Mouse (Mus musculus) ovary, postnatal 10 days (tissue): Measurements from ENCODE around the gene Skint6.
"Not testable (repeated sequence)": the region's sequence is repeated elsewhere in the genome, so short reads cannot be mapped to it uniquely, and the experiment has no call there.

ENCODE experiments used
- DNase-seq: peaks from one replicate; pipeline ENCODE4 v3.0.0; 2022; ENCODE audit warnings: low spot score

Skint6 gene

GRCm38 (mm10) chr4:113286873-113287272 lies at the start of gene Skint6:
TSS of gene Skint6 (minus strand) at chr4:113286973.
- DNase-seq: no peak

- no peak for DNase-seq
Observed at GRCm38 (mm10) chr4:113320911-113321310, 34.1 kb upstream of the Skint6 start.

GRCm38 (mm10) chr4:113301773-113302473 lies 15.2 kb upstream of the Skint6 start:
- DNase-seq: no peak

- DNase-seq: no peak
Observed at GRCm38 (mm10) chr4:113263363-113264060, 23.3 kb downstream of the Skint6 start.

GRCm38 (mm10) chr4:113245808-113246207 lies 41.0 kb downstream of the Skint6 start:
- DNase-seq: no peak

GRCm38 (mm10) chr4:113067621-113068020 lies 219.2 kb downstream of the Skint6 start:
- DNase-seq: no peak

GRCm38 (mm10) chr4:112979160-112979559 lies 307.6 kb downstream of the Skint6 start:
- not testable (repeated sequence) for DNase-seq

- no peak for DNase-seq
Observed at GRCm38 (mm10) chr4:112790646-112791045, 496.1 kb downstream of the Skint6 start.

- no peak for DNase-seq
Observed at GRCm38 (mm10) chr4:112774766-112775165, 512.0 kb downstream of the Skint6 start, which contains the start of gene Skint10. TSS of gene Skint10 (minus strand) at chr4:112774866.
